Mouse (Mus musculus) neutrophil, adult 65 days (primary cell): ENCODE measurements around the gene Map4k2. TPM values are rescaled to one million over a fixed set of nuclear protein-coding genes. Genes with fewer than 3 reads are reported as not detected.

Experiments
- total RNA-seq: library from RNA; stranded (reverse); gene quantifications from 2 replicates; pipeline ENCODE4 v1.2.4, GENCODE M21; 2023

The Map4k2 gene
- total RNA-seq = 420 and 482 TPM in 2 replicates

DNA sequence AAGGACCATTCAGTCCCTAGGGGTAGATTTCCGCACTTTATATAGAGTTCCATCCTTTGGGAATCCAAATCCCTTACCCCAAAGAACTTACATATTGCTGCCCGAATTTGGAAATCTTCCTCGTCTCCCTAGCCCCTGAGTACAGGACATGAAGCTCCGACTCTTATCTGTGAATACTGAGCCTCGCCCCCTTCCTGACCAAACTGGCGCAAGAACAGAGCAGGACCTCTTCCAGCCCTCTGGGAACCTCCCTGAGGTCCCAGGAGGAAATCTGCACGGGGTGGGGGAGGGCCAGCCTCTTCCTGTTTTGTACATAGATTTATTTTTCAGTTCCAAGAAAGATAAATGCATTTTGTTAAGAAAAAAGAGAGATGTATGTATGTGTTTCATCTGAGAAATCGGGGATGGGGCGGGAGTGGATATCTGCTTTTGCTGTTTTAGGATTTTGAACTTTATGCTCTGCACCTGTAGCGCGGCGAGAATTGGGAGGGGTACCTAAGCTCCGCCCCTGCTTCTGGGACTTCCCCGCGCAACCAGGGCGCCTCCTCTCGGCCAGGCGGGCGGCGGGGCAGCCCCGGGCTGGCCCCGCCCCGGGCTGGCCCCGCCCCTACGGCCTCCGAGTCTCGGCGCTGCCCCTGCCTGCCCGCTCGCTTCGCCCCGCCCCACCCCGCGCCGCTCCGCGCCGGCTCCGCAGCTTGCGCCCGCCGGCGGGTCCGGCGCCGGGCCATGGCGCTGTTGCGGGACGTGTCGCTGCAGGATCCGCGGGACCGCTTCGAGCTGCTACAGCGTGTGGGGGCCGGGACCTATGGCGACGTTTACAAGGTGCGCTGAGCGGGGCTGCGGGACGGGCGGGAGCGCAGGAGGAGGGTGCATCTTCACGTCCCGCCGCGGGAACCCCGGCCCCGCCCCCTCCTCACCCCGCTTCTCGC, at the start of gene Map4k2:
TSS of gene Map4k2 (plus strand) at position 612 of the 929 bp plus-strand sequence.

GRCm38 (mm10) chr19:6306137-6306551, 34.8 kb upstream of the Map4k2 start, which contains the start of gene Cdc42bpg:
Gene Cdc42bpg, plus strand, starts transcription at chr19:6306456.

GRCm38 (mm10) chr19:6334673-6335457, 6.1 kb upstream of the Map4k2 start, which contains the start of gene Men1:
Gene Men1, plus strand, starts transcription at chr19:6334979.

DNA sequence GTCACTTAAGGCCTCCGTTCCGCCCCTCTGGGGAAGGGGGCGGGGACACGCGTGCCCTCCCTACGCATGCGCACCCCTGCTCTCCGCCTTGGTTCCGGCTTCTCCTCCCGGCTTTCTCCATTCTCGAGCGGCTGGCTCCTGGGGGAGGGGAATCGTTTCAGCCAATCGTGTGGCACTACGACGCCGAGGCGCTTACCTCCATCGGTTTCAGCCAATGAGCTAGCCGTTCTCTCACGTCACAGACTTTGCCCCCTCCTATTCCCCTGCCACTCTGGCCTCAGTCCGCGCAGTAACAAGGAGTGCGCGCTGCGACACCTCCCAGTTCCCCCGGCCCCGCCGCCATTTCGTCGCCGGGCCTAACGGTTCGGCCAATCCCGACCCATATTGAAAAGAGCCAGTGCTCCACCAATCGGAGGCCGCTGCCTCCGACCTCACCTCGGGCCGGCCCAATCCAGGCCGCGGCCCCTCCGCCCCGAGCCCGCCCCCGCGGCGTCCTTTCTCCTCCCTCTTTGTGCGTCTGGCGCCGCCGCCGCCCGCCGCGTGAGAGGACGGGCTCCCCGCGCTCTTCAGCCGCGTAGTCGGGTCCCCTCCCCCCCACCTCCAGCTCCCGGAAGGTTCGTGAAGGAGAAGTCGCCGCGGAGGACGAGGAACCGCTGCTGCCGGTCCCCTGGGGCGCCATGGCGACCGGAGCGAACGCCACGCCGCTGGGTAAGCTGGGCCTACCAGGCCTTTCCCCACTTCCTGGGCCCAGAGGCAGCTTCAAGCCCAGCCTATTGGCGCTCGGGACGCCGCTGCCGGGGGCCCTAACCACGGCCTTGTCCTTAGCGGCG, 22.7 kb downstream of the Map4k2 start, which contains the start of gene Sf1:
TSS of gene Sf1 (plus strand) at position 280 of the 830 bp plus-strand sequence.

DNA sequence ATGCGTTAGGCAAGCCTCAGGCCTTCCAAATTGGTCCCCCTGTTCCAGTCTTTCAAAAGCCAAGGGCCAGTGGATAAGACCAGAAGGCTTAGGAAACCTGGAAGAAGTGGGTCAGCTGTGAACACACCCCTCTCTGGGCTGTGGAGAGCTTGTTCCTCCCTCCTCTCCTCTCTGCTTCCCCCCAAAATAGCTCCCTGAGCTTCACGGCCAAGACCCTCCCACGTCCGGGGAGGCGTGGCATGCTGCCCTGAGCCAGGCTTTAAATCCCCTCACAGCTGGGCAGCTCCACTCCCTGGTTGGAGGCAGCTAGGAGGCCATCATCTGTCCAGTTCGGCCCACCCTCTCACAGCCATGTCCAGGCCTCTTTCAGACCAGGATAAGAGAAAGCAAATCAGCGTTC, 43.2 kb downstream of the Map4k2 start, which contains the start of gene Pygm:
TSS of gene Pygm (plus strand) at position 272 of the 400 bp plus-strand sequence.

GRCm38 (mm10) chr19:6399285-6400095, 58.6 kb downstream of the Map4k2 start, which contains the start of gene Rasgrp2:
Gene Rasgrp2, plus strand, starts transcription at chr19:6399340.

Other genes starting within 250 kb of the Map4k2 start
- 1.8 and 2.3 TPM in 2 replicates for gene AC131692.1, start 246.7 kb upstream of the Map4k2 start, total RNA-seq
- gene Naaladl1, start 235.4 kb upstream of the Map4k2 start, total RNA-seq = 0.25 and 0.66 TPM in 2 replicates
- gene Sac3d1, start 222.5 kb upstream of the Map4k2 start, total RNA-seq = 3.4 and 3.6 TPM in 2 replicates
- gene Snx15, start 212.8 kb upstream of the Map4k2 start, total RNA-seq = 14.9 and 15.0 TPM in 2 replicates
- gene Batf2, start 200.2 kb upstream of the Map4k2 start, total RNA-seq = not detected in 2 replicates
- 7.5 and 9.2 TPM in 2 replicates for gene Arl2, start 199.6 kb upstream of the Map4k2 start, total RNA-seq
- not detected in 2 replicates for gene Majin, start 156.7 kb upstream of the Map4k2 start, total RNA-seq
- not detected in 2 replicates for gene Gpha2, start 114.8 kb upstream of the Map4k2 start, total RNA-seq
- gene Ppp2r5b, start 105.3 kb upstream of the Map4k2 start, total RNA-seq = 10.7 and 12.1 TPM in 2 replicates
- gene Atg2a, start 99.5 kb upstream of the Map4k2 start, total RNA-seq = 358 and 488 TPM in 2 replicates
- gene Ehd1, start 64.4 kb upstream of the Map4k2 start, total RNA-seq = 324 and 384 TPM in 2 replicates
- 13.6 and 16.9 TPM in 2 replicates for gene Cdc42bpg, start 34.7 kb upstream of the Map4k2 start, total RNA-seq
- gene Men1, start 6.2 kb upstream of the Map4k2 start, total RNA-seq = 15.3 and 16.6 TPM in 2 replicates
- gene Sf1, start 22.6 kb downstream of the Map4k2 start, total RNA-seq = 533 and 628 TPM in 2 replicates
- 22.1 and 26.7 TPM in 2 replicates for gene Pygm, start 43.3 kb downstream of the Map4k2 start, total RNA-seq
- 406 and 467 TPM in 2 replicates for gene Rasgrp2, start 58.2 kb downstream of the Map4k2 start, total RNA-seq
- 0.16 and 0.25 TPM in 2 replicates for gene Nrxn2, start 77.6 kb downstream of the Map4k2 start, total RNA-seq
- not detected in 2 replicates for gene Slc22a12, start 201.9 kb downstream of the Map4k2 start, total RNA-seq